Mouse (Mus musculus): ENCODE measurements around the gene Spock1. TPM values are rescaled to one million over a fixed set of nuclear protein-coding genes. Genes with fewer than 3 reads are reported as not detected.
"Not testable (repeated sequence)": the region's sequence is repeated elsewhere in the genome, so short reads cannot be mapped to it uniquely, and the experiment has no call there.

Gene Spock1
- polyA plus RNA-seq, 1 experiment from 2014 or later: 0.06 TPM

DNA sequence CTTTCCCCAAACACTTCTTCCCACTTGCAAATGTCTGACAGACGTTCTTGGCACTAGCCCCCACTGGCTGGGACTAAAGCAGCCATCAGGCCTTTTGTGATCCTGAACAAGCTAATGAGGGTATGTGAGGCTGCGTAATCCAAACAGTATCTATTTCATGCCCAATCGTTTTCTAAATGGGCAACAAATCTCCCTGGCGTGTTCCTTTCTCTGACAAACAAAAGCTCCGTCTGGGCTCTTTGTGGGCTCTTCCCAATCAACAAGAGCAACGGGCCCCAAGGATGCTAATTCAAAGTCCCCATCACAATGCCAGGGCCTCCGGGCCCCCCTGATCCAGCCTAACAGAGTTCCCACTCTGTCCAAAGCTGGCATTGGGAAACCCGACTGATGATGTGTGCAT lies 304.9 kb downstream of the Spock1 start:
- Histone ChIP-seq H3K27ac (replicated peaks) (no peak overlapping the region), H3K4me3 (replicated peaks) (no peak overlapping the region), H3K27me3 (0 out of 2 replicates have a peak, but pooled peaks cover 4% of the 10 kb centered on the region), H3K4me1 (replicated peaks) (peaks cover 10% of the 10 kb centered on the region), H3K9ac (no peak overlapping the region), H3K9me3 (replicated peaks) (no peaks in the 10 kb centered on the region), H3K4me2 (no peak overlapping the region), H3K36me3 (replicated peaks) (no peaks in the 10 kb centered on the region)
- WGBS (ENCODE audit: insufficient replicate concordance): 69% methylated on average over 8 of the region's 8 CpGs
- no peak for ATAC-seq (ENCODE audit: insufficient read depth)

DNA sequence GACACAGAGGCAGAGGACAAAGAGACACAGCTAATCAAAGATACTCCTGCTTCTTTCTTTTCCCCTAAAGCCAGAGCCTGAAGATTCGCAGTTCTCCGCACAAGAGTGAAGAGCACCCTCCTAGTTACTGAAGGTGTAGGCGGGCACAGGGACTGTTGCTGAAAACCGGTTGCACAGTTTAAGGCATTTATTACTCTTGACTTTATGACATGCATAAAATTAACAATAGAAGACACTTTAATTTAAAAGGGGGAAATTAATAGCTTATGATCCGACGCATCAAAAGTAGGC lies 312.4 kb downstream of the Spock1 start:
- Histone ChIP-seq H3K4me1 (replicated peaks) (no peaks in the 10 kb centered on the region), H3K27me3 (0 out of 2 replicates have a peak, but pooled peaks cover 4% of the 10 kb centered on the region), H3K27ac (replicated peaks) (no peak overlapping the region), H3K36me3 (replicated peaks) (no peaks in the 10 kb centered on the region), H3K9ac (no peak overlapping the region), H3K9me3 (replicated peaks) (no peaks in the 10 kb centered on the region), H3K4me3 (replicated peaks) (no peak overlapping the region), H3K4me2 (no peak overlapping the region)
- 73% methylated on average over 6 of the region's 6 CpGs for WGBS (ENCODE audit: insufficient replicate concordance)
- no peak for ATAC-seq (ENCODE audit: insufficient read depth)

DNA sequence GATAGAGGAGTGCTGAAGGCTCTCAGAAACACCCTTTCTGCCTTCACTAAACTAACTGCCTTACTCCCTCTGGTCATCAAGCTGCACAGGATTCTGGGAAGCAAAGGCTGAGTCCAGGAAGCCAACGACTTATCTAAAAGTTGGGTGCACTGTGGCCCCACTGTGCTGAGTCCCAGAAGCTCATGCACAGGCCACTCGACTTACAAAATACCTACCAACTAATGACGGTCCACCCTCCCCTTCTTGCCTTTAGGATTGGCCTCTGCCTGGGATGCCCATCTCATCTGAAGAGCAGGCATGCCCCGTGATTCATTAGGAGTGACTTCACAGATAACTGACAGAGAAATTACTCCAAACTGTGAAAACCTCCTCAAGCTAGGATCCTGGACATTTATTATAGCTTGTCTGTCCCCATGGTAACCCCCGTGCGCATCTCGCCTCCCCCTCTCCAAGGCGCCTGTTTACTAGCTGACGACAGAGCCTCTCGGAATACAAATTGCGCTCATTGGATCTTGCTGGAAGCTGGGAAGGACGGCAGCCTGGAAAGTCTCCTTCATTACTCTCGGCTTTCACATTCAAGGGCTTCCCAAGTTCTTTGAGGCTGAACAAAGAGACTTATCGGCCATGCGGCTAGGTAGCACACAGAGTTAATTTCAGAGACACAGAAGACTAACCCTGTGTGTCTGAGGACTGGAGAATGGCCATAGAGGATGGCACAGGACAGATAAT lies 312.9 kb downstream of the Spock1 start:
- no peak overlapping the region for H3K4me2 ChIP-seq
- H3K4me1 ChIP-seq (replicated peaks): no peaks in the 10 kb centered on the region
- WGBS (ENCODE audit: insufficient replicate concordance): 69% methylated on average over 15 of the region's 15 CpGs
- 0 out of 2 replicates have a peak, but pooled peaks cover 4% of the 10 kb centered on the region for H3K27me3 ChIP-seq
- H3K9me3 ChIP-seq (replicated peaks): no peaks in the 10 kb centered on the region
- H3K36me3 ChIP-seq (replicated peaks): no peaks in the 10 kb centered on the region
- no peak overlapping the region for H3K27ac ChIP-seq (replicated peaks)
- H3K4me3 ChIP-seq (replicated peaks): no peak overlapping the region
- no peak overlapping the region for H3K9ac ChIP-seq
- no peak for ATAC-seq (ENCODE audit: insufficient read depth)

DNA sequence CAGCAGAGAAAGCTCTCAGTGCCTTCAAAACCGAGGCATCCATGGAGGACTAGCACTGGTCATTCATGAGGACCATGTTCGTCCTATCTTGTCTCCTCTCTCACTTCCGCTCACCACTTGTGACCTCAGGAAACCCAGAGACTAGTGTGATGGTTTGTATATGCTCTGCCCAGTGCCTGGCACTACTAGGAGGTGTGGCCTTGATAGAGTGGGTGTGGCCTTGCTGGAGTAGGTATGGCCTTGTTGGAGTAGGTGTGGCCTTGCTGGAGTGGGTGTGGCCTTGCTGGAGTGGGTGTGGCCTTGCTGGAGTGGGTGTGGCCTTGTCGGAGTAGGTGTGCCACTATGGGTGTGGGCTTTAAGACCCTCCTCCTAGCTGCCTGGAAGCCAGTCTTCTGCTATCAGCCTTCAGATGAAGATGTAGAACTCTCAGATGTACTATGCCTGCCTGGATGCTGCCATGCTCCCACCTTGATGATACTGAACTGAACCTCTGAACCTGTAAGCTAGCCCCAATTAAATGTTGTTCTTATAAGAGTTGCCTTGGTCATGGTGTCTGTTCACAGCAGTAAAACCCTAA lies 318.7 kb downstream of the Spock1 start:
- peak; percentile 47; the same call in 1 of the 2 replicates for ATAC-seq (ENCODE audit: insufficient read depth)
- not testable (repeated sequence) for H3K4me1 ChIP-seq (replicated peaks)

DNA sequence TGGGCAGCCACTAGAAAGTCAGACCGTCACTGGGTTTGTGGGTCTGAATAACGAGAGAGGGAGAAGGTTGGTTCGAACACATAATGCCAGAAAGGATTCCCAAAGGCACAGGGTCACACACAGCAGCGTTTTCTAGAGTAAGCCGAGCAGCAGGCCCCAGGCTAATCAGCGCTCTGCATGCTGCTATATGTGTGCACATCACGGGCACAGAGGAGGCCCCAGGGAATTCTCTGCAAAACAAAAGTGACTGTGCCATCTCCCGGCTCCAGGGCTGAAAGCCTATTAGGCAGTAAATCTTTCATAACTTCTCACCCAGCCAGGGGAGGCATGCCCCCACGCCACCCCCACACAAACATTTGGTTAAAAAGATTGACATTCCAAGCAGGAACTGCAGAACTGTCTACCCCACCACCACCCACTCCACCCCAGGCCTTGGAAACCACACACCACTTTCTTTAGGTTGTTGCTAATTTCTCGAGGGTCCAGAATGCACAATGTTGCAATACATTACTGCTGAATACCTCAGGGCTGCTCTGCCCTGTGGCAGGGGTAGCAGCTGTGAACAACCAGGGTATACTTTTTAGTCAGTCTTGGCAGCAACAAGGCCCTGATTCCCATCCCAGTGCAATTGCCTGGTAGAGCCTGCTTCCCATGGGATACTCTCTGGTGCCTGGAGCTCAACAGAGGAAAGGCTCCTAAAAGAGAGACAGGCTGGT lies 319.4 kb downstream of the Spock1 start:
- no peaks in the 10 kb centered on the region for H3K36me3 ChIP-seq (replicated peaks)
- H3K27me3 ChIP-seq: no peaks in the 10 kb centered on the region
- H3K4me3 ChIP-seq (replicated peaks): no peak overlapping the region
- 58% methylated on average over 10 of the region's 10 CpGs for WGBS (ENCODE audit: insufficient replicate concordance)
- H3K9ac ChIP-seq: no peak overlapping the region
- H3K4me2 ChIP-seq: no peak overlapping the region
- H3K4me1 ChIP-seq (replicated peaks): peaks cover 5% of the 10 kb centered on the region
- no peak for ATAC-seq (ENCODE audit: insufficient read depth)
- no peaks in the 10 kb centered on the region for H3K9me3 ChIP-seq (replicated peaks)
- no peak overlapping the region for H3K27ac ChIP-seq (replicated peaks)

More for the DNA sequence above, 318.7 kb downstream of the Spock1 start:
- not testable (repeated sequence) for H3K27me3 ChIP-seq; H3K9ac ChIP-seq; H3K9me3 ChIP-seq (replicated peaks); H3K27ac ChIP-seq (replicated peaks); H3K36me3 ChIP-seq (replicated peaks); H3K4me3 ChIP-seq (replicated peaks); H3K4me2 ChIP-seq
- 69% methylated on average over 4 of the region's 4 CpGs for WGBS (ENCODE audit: insufficient replicate concordance)

DNA sequence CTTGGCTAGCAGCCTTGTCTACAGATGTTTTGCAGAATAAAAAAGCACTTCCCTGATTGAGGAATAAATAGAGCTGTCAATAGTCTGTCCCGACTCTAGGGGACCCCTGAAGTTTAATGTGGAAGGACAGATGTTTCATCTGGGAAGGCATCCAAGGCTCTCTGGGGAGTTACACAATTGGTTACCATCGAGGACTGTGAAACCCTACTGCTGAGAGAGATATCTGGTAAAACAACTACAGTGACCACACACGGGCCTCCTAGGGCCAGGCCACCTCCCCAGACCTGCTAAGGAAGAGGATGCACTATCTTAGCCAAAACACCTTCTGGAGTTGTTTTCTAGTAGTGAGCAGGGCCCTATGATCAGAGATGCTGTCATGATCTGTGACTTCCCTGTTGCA lies 323.0 kb downstream of the Spock1 start:
- Histone ChIP-seq H3K4me3 (replicated peaks) (no peak overlapping the region), H3K9ac (no peak overlapping the region), H3K27ac (replicated peaks) (no peak overlapping the region), H3K4me1 (replicated peaks) (peaks cover 11% of the 10 kb centered on the region), H3K36me3 (replicated peaks) (no peaks in the 10 kb centered on the region), H3K4me2 (no peak overlapping the region), H3K9me3 (replicated peaks) (no peaks in the 10 kb centered on the region), H3K27me3 (no peaks in the 10 kb centered on the region)
- no peak for ATAC-seq (ENCODE audit: insufficient read depth)
- WGBS (ENCODE audit: insufficient replicate concordance): 42% methylated on average over 3 of the region's 3 CpGs

DNA sequence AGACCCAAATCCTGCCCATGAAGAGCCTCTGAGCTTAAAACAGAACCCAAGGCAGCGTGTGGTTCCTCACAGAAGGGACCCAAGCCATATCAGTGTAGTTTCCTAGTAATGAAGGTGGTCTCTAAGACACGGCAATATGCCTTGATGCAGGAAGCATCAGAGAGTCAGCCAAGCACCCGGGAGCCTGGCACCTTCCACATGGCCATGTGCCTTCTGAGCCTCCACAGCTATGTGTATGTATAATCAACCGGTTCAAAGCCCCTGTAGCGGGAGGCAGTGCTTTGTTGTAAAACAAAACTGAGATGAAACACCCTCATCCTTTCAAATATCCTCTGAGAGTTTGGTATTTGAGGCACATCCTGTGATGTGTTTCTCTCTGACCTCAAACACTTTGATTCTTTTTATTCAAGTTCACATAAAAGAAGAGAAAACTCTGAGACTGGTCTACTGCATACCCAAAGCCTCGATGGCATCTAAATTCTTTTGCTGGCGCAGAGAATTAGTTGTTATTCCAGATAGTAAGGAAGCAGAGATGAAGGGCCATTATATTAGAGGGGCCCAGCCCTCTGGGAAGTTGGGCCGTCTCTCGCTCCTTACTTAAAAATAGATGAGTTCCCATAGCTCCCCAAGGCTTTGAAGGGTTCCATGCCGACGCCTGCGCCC lies 325.7 kb downstream of the Spock1 start:
- 71% methylated on average over 12 of the region's 12 CpGs for WGBS (ENCODE audit: insufficient replicate concordance)
- Histone ChIP-seq H3K27ac (replicated peaks) (no peak overlapping the region), H3K9me3 (replicated peaks) (no peaks in the 10 kb centered on the region), H3K4me2 (no peak overlapping the region), H3K4me1 (replicated peaks) (peaks cover 24% of the 10 kb centered on the region), H3K27me3 (no peaks in the 10 kb centered on the region), H3K4me3 (replicated peaks) (no peak overlapping the region), H3K36me3 (replicated peaks) (no peaks in the 10 kb centered on the region), H3K9ac (no peak overlapping the region)
- ATAC-seq (ENCODE audit: insufficient read depth): no peak

DNA sequence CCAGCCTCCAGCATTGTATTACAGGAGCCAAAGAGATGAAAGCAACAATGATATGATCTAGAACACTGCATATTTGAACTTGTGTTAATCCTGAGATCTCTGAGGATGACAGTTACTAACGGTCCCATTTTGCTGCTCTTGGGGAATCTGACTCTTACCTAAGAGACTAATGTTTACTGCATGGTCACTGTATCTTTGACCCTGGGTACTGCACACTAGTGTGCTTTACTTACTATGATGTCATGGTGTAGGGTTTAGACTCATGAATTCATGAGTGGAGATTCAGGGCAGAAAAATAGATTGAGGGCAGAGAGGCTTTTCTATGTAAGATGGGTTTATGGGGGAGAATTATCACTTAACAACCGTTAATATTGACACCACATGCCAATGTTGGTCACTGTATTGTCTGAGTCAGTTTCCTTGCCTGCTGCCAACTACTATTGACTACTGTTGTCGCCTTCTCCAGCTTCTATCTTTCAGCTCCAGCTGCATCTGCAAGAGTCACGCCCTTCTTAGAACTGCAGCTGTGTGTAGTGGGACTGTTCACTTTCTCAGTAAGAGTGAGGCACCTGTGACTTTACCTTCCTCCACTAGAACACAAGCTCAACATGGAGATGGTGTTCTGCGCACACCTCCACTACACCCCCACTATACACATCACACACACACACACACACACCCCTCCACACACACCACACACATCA lies 330.4 kb downstream of the Spock1 start:
- H3K4me3 ChIP-seq (replicated peaks): no peak overlapping the region
- peak; percentile 96 for ATAC-seq (ENCODE audit: insufficient read depth)
- H3K4me1 ChIP-seq (replicated peaks): peaks cover 41% of the 10 kb centered on the region
- no peaks in the 10 kb centered on the region for H3K27me3 ChIP-seq
- peak overlapping the region; percentile 86 for H3K27ac ChIP-seq (replicated peaks)
- H3K9ac ChIP-seq: peak overlapping the region; percentile 3; the same call in 1 of the 2 replicates
- H3K4me2 ChIP-seq: peak overlapping the region; percentile 42
- 62% methylated on average over 5 of the region's 5 CpGs for WGBS (ENCODE audit: insufficient replicate concordance)
- H3K9me3 ChIP-seq (replicated peaks): no peaks in the 10 kb centered on the region
- no peaks in the 10 kb centered on the region for H3K36me3 ChIP-seq (replicated peaks)

DNA sequence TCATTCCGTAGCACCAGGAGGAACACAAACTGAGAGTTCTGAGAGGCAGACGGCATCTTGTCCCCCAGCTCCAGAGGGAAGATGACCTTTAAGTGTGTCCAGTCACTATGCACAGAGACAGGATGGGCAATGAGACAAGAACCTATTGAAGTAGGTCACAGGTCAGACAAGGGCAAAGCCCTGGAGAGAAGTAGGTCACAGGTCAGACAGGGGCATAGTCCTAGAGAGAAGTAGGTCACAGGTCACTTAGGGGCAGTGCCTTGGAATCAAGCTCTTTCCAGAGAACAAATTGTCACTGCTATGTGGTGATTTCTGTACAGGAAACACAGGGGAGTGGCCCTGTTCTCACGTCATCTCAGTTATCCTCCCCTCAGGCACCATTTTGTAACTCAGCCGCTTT lies 334.6 kb downstream of the Spock1 start:
- H3K4me1 ChIP-seq (replicated peaks): peaks cover 25% of the 10 kb centered on the region
- no peaks in the 10 kb centered on the region for H3K36me3 ChIP-seq (replicated peaks)
- no peaks in the 10 kb centered on the region for H3K27me3 ChIP-seq
- 56% methylated on average over 4 of the region's 4 CpGs for WGBS (ENCODE audit: insufficient replicate concordance)
- no peak overlapping the region for H3K27ac ChIP-seq (replicated peaks)
- H3K9ac ChIP-seq: no peak overlapping the region
- H3K4me2 ChIP-seq: no peak overlapping the region
- no peak for ATAC-seq (ENCODE audit: insufficient read depth)
- no peaks in the 10 kb centered on the region for H3K9me3 ChIP-seq (replicated peaks)
- no peak overlapping the region for H3K4me3 ChIP-seq (replicated peaks)

DNA sequence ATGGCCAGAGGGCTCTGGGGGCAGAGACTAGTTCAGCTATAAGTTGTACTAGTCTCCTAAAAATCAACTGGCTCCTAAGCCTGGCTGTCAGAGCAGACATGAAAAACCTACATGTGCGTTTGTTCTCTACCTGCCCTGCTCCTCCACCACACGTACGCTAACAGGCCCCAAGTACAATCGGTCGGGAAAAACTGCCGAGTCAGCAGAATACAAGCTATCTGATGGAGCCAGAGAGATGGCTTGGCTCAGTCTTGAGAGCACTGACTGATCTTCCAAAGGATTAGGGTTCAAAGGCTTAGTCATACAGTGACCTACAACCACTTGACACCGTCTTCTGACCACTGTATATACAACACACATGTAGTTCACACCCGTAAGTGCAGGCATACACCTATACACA lies 339.7 kb downstream of the Spock1 start:
- H3K4me3 ChIP-seq (replicated peaks): no peak overlapping the region
- no peaks in the 10 kb centered on the region for H3K27me3 ChIP-seq
- no peak overlapping the region for H3K4me2 ChIP-seq
- H3K36me3 ChIP-seq (replicated peaks): no peaks in the 10 kb centered on the region
- no peaks in the 10 kb centered on the region; the same call in 1 of the 2 replicates for H3K4me1 ChIP-seq (replicated peaks)
- no peak overlapping the region for H3K27ac ChIP-seq (replicated peaks)
- no peak overlapping the region for H3K9ac ChIP-seq
- no peaks in the 10 kb centered on the region for H3K9me3 ChIP-seq (replicated peaks)
- ATAC-seq (ENCODE audit: insufficient read depth): no peak
- 76% methylated on average over 8 of the region's 8 CpGs for WGBS (ENCODE audit: insufficient replicate concordance)

DNA sequence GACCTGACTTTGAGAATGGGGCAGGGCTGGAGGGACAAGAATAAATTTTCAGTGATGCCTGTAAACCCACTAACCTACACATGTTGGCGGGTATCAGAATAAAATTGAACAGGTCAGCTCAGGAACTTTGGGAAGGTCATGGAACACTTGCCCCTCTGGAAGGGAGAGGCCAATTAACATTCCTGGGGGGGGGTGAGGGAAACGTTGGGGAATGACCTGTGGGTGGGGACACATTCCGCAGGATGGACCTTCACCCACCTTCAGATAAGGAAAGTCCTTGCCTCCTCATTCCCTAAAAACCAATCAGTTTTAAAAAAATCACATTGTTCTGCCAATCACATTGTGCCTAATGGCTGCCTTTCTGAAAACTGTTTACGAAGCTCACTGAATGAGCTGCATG lies 352.9 kb downstream of the Spock1 start:
- no peak overlapping the region for H3K27ac ChIP-seq (replicated peaks)
- no peaks in the 10 kb centered on the region for H3K36me3 ChIP-seq (replicated peaks)
- H3K27me3 ChIP-seq: no peaks in the 10 kb centered on the region
- no peak overlapping the region for H3K4me2 ChIP-seq
- H3K4me3 ChIP-seq (replicated peaks): no peak overlapping the region
- H3K9ac ChIP-seq: no peak overlapping the region
- no peaks in the 10 kb centered on the region for H3K4me1 ChIP-seq (replicated peaks)
- 41% methylated on average over 4 of the region's 4 CpGs for WGBS (ENCODE audit: insufficient replicate concordance)
- H3K9me3 ChIP-seq (replicated peaks): no peaks in the 10 kb centered on the region
- ATAC-seq (ENCODE audit: insufficient read depth): no peak
